Mouse (Mus musculus): ENCODE measurements at regions not wholly inside any gene's neighbourhood (a gene's known extent, or its start where the extent isn't known, plus 50 kb on each side); places are given as distances from the start of the nearest gene placed in this dataset.

DNA sequence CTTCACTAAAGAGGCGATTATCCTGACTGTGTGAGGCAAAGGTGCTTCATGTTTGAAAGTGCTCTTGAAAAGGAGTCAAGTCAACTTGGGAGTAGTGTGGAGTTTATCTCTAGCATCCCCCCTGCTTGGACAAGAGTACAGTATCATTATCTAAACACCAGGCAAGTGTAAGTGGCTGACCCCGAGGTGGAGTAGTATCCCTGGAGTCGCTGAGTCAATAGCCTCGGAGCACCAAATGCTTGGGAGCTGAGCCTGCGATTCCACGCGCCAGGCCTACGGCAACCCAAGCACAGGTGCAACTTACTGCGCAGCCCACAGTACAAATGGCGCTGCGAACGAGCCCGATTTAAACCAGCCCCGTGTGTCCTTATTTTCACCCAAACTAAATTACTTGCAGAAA lies 75.4 kb upstream of the Meis1 start:
- DNase-seq (ENCODE audit: low spot score) (no peak), ATAC-seq (ENCODE audit: low FRiP score, low read depth) (peak; percentile 19; the same call in 1 of the 2 replicates)
- 75% methylated on average over 14 of the region's 14 CpGs for WGBS

DNA sequence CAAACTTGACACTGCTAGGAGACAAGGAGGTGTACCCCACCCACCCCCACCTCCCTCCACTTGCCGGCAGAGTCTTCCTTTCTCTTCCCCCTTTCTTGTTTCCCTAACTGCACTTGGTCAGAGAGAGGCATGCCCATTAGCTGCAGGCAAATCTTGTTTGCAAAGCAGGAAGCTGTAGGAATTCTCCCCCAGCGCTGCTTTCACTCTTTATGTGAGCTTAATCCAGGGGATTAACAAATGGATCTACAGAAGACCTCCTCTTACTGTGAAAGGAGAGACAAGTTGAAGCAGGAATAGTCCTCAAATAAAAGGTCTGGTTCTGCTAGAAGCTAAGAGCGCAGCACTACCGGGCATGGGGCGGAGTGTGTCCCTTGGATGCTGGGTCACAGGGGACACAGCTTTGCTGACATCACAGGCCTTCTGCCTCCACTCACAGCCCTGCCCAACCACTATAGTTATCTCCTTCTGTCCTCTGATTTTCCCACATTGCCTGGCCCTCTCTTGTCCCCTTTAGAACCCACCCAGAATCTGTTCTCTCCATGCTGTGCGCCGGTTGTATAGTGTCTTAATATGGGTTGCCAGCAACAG lies 84.3 kb upstream of the Meis1 start:
- DNase-seq (ENCODE audit: low spot score), result no peak
- WGBS, result 44% methylated on average over 7 of the region's 7 CpGs
- no peak overlapping the region for H3K4me3 ChIP-seq (replicated peaks; ENCODE audit: low read length)

More for the DNA sequence above, 75.4 kb upstream of the Meis1 start:
- H3K36me3 ChIP-seq (ENCODE audit: control insufficient read depth, insufficient read depth, low read length), result no peaks in the 10 kb centered on the region
- no peak overlapping the region for H3K9ac ChIP-seq (ENCODE audit: low read depth, low read length, severe bottlenecking)
- H3K4me2 ChIP-seq (replicated peaks; ENCODE audit: low read depth, low read length, severe bottlenecking), result no peak overlapping the region
- no peaks in the 10 kb centered on the region for H3K27me3 ChIP-seq (ENCODE audit: control insufficient read depth, insufficient read depth, low read length)
- TF ChIP-seq POLR2A (IDR thresholded peaks at IDR 0.05; ENCODE audit: borderline replicate concordance, extremely low read depth, insufficient read depth, insufficient read length), result no peak
- no peaks in the 10 kb centered on the region for H3K9me3 ChIP-seq (ENCODE audit: control insufficient read depth, low read length)
- peaks cover 11% of the 10 kb centered on the region for H3K4me1 ChIP-seq (ENCODE audit: control insufficient read depth, insufficient read depth, low read length)
- no peak overlapping the region for H3K27ac ChIP-seq (replicated peaks; ENCODE audit: low read depth, low read length)
- H3K4me3 ChIP-seq (replicated peaks; ENCODE audit: low read length), result no peak overlapping the region

DNA sequence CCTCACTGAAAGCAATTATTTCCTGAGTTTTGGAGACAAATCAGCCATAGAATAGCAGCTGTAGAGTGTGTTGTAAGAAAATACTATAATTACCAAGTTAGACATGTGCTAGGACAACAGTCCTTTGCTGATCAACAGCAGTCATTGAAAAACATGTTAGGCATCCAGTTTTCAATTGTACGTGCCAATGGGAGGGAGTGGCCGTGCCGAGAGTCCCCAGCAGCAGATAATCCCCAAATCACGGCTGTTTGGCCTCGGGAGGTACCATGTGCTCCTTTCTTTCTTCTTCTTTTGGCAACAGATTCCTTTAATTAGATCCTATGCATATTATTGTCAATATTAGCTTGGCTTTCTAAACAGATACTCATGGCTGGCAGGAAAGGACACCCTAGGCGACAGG lies 88.4 kb upstream of the Meis1 start:
- no peak for DNase-seq (ENCODE audit: low spot score)
- Histone ChIP-seq H3K9me3 (ENCODE audit: control insufficient read depth, low read length) (no peaks in the 10 kb centered on the region), H3K27me3 (ENCODE audit: control insufficient read depth, insufficient read depth, low read length) (no peaks in the 10 kb centered on the region), H3K4me1 (ENCODE audit: control insufficient read depth, insufficient read depth, low read length) (0 out of 2 replicates have a peak, but pooled peaks cover 2% of the 10 kb centered on the region), H3K4me2 (replicated peaks; ENCODE audit: low read depth, low read length, severe bottlenecking) (no peak overlapping the region), H3K9ac (ENCODE audit: low read depth, low read length, severe bottlenecking) (no peak overlapping the region), H3K36me3 (ENCODE audit: control insufficient read depth, insufficient read depth, low read length) (no peaks in the 10 kb centered on the region), H3K27ac (replicated peaks; ENCODE audit: low read depth, low read length) (no peak overlapping the region), H3K4me3 (replicated peaks; ENCODE audit: low read length) (no peak overlapping the region)
- no peak for ATAC-seq (ENCODE audit: low FRiP score, low read depth)
- TF ChIP-seq POLR2A (IDR thresholded peaks at IDR 0.05; ENCODE audit: borderline replicate concordance, extremely low read depth, insufficient read depth, insufficient read length), result no peak
- 68% methylated on average over 6 of the region's 6 CpGs for WGBS

More for the DNA sequence above, 84.3 kb upstream of the Meis1 start:
- Histone ChIP-seq H3K4me2 (replicated peaks; ENCODE audit: low read depth, low read length, severe bottlenecking) (no peak overlapping the region), H3K9me3 (ENCODE audit: control insufficient read depth, low read length) (no peaks in the 10 kb centered on the region), H3K9ac (ENCODE audit: low read depth, low read length, severe bottlenecking) (no peak overlapping the region), H3K27ac (replicated peaks; ENCODE audit: low read depth, low read length) (no peak overlapping the region), H3K27me3 (ENCODE audit: control insufficient read depth, insufficient read depth, low read length) (no peaks in the 10 kb centered on the region), H3K36me3 (ENCODE audit: control insufficient read depth, insufficient read depth, low read length) (no peaks in the 10 kb centered on the region), H3K4me1 (ENCODE audit: control insufficient read depth, insufficient read depth, low read length) (no peaks in the 10 kb centered on the region)
- no peak for ATAC-seq (ENCODE audit: low FRiP score, low read depth)
- TF ChIP-seq POLR2A (IDR thresholded peaks at IDR 0.05; ENCODE audit: borderline replicate concordance, extremely low read depth, insufficient read depth, insufficient read length), result no peak

DNA sequence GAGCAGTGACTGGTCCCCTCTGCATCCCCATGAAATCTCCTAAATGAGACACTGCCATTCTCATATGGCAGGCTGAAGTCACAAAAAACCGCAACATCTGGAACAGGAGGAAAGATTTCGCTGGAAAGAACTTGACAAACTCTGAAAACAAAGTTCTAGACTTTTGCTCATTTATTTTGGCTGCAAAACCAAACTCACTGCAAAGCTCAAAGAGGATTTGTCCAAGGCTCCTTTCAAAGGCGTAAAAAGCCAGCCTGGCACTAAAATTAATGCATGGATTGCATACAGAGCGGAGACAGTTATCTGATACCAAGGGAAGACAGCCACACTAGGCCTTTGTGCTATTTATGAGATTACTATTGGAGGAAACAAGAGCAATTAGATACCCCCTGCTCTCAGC lies 90.3 kb upstream of the Meis1 start:
- Histone ChIP-seq H3K4me3 (replicated peaks; ENCODE audit: low read length) (no peak overlapping the region), H3K9me3 (ENCODE audit: control insufficient read depth, low read length) (no peaks in the 10 kb centered on the region), H3K27ac (replicated peaks; ENCODE audit: low read depth, low read length) (no peak overlapping the region), H3K9ac (ENCODE audit: low read depth, low read length, severe bottlenecking) (no peak overlapping the region), H3K36me3 (ENCODE audit: control insufficient read depth, insufficient read depth, low read length) (no peaks in the 10 kb centered on the region), H3K4me2 (replicated peaks; ENCODE audit: low read depth, low read length, severe bottlenecking) (no peak overlapping the region), H3K27me3 (ENCODE audit: control insufficient read depth, insufficient read depth, low read length) (no peaks in the 10 kb centered on the region), H3K4me1 (ENCODE audit: control insufficient read depth, insufficient read depth, low read length) (0 out of 2 replicates have a peak, but pooled peaks cover 2% of the 10 kb centered on the region)
- DNase-seq (ENCODE audit: low spot score) (no peak), ATAC-seq (ENCODE audit: low FRiP score, low read depth) (no peak)
- WGBS, result 62% methylated on average over 4 of the region's 4 CpGs
- no peak for TF ChIP-seq POLR2A (IDR thresholded peaks at IDR 0.05; ENCODE audit: borderline replicate concordance, extremely low read depth, insufficient read depth, insufficient read length)

DNA sequence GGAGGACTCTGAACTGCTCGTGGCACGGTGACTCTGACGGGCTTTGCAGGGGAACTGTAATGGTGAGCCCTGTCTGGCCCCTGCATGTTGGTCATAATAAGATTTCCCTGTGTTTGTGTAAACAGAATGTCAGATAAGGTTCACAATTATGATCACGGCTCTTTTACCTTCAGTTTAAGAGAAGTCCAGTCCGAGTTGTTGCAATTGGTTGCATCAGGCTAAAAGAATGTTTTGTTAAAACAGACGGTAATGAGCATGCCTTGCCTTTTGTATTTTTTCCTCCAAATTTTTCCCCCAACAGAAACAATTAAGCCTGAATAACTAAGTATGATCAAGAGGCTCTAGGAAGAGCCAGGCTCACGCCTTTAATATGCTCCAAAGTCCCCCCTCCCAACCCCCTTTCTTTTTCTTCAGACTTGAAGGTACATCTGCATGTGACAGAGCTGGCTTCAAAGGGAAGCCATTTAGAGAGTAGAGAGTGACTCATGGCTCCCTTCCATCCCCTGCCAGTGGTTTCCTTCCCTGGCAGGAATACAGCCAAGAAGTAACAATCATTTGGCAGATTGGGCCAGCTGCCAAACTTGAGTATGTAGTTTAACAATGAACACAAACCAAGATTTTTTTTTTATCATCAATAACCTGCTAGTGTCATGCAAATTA lies 93.3 kb upstream of the Meis1 start:
- H3K36me3 ChIP-seq (ENCODE audit: control insufficient read depth, insufficient read depth, low read length), result no peaks in the 10 kb centered on the region
- H3K4me1 ChIP-seq (ENCODE audit: control insufficient read depth, insufficient read depth, low read length), result 0 out of 2 replicates have a peak, but pooled peaks cover 2% of the 10 kb centered on the region
- no peak for ATAC-seq (ENCODE audit: low FRiP score, low read depth)
- WGBS, result 52% methylated on average over 7 of the region's 7 CpGs
- H3K4me3 ChIP-seq (replicated peaks; ENCODE audit: low read length), result no peak overlapping the region
- H3K9ac ChIP-seq (ENCODE audit: low read depth, low read length, severe bottlenecking), result no peak overlapping the region
- no peak for DNase-seq (ENCODE audit: low spot score)
- H3K9me3 ChIP-seq (ENCODE audit: control insufficient read depth, low read length), result no peaks in the 10 kb centered on the region
- no peak for TF ChIP-seq POLR2A (IDR thresholded peaks at IDR 0.05; ENCODE audit: borderline replicate concordance, extremely low read depth, insufficient read depth, insufficient read length)
- H3K27me3 ChIP-seq (ENCODE audit: control insufficient read depth, insufficient read depth, low read length), result no peaks in the 10 kb centered on the region
- no peak overlapping the region for H3K27ac ChIP-seq (replicated peaks; ENCODE audit: low read depth, low read length)
- no peak overlapping the region for H3K4me2 ChIP-seq (replicated peaks; ENCODE audit: low read depth, low read length, severe bottlenecking)
